Mouse (Mus musculus) stomach, postnatal 0 days (tissue): ENCODE measurements around the gene Ube2j2. TPM values are rescaled to one million over a fixed set of nuclear protein-coding genes. Genes with fewer than 3 reads are reported as not detected.

ENCODE experiments used
- ATAC-seq: fragments of 200-750 bp; cut with Nextera tagmentation; 2 replicates; pipeline ENCODE4 v1.8.0; 2017; ENCODE audit not compliant: low FRiP score, low TSS enrichment
- DNase-seq: peaks from one replicate; pipeline ENCODE4 v3.0.0-alpha.2; 2016; ENCODE audit warnings: low spot score
- H3K27ac ChIP-seq: fragments of 300-500 bp; sonication (generic); replicated peaks from 2 replicates; pipeline ENCODE4 v1.5.1; 2014; ENCODE audit warnings: mild to moderate bottlenecking, control low read depth
- H3K27me3 ChIP-seq: fragments of 300-500 bp; sonication (generic); 2 replicates; pipeline ENCODE4 v1.6.1; 2014; ENCODE audit warnings: low read length; ENCODE audit not compliant: control insufficient read depth, insufficient read depth
- H3K36me3 ChIP-seq: fragments of 300-500 bp; sonication (generic); 2 replicates; pipeline ENCODE4 v1.6.1; 2014; ENCODE audit warnings: low read length, mixed read lengths; ENCODE audit not compliant: control insufficient read depth, insufficient read depth
- H3K4me1 ChIP-seq: fragments of 300-500 bp; sonication (generic); replicated peaks from 2 replicates; pipeline ENCODE4 v1.6.1; 2014; ENCODE audit warnings: antibody characterized with exemption; ENCODE audit not compliant: control insufficient read depth, insufficient read depth
- H3K4me2 ChIP-seq: fragments of 300-500 bp; sonication (generic); replicated peaks from 2 replicates; pipeline ENCODE4 v1.6.1; 2014; ENCODE audit warnings: low read depth, mild to moderate bottlenecking, control low read depth, moderate library complexity
- H3K4me3 ChIP-seq: fragments of 300-500 bp; sonication (generic); 2 replicates; pipeline ENCODE4 v1.5.1; 2014; ENCODE audit warnings: low read depth, low read length, control low read depth
- H3K9ac ChIP-seq: fragments of 300-500 bp; sonication (generic); 2 replicates; pipeline ENCODE4 v1.6.1; 2014; ENCODE audit warnings: mild to moderate bottlenecking, low read length, control low read depth, mixed read lengths
- H3K9me3 ChIP-seq: fragments of 300-500 bp; sonication (generic); 2 replicates; pipeline ENCODE4 v1.6.1; 2016; ENCODE audit warnings: low read length; ENCODE audit not compliant: control insufficient read depth
- CTCF ChIP-seq: IDR thresholded peaks from 2 replicates; pipeline ENCODE4 v1.5.1; 2016; ENCODE audit warnings: antibody characterized with exemption, low read depth, mild to moderate bottlenecking, moderate library complexity
- EP300 ChIP-seq: optimal IDR thresholded peaks from 2 replicates; pipeline ENCODE3; 2016; ENCODE audit warnings: antibody characterized with exemption
- WGBS: fragments of 180-500 bp; shearing (Covaris S2); extraction: QIAGEN DNeasy Blood & Tissue Kit; methylation state at CpG from one replicate; pipeline ENCODE4 v1.1.7; 2014; 5-methylcytosine and 5-hydroxymethylcytosine counted together
- polyA plus RNA-seq: library from polyadenylated mRNA; unstranded; fragments of >200 nt; fragmentation: Nextera tagmentation; extraction: Ambion mirVana; gene quantifications from 2 replicates; pipeline ENCODE4 v1.2.1, GENCODE M21; 2015

The Ube2j2 gene
- polyA plus RNA-seq = 72.8 and 75.5 TPM in 2 replicates

DNA sequence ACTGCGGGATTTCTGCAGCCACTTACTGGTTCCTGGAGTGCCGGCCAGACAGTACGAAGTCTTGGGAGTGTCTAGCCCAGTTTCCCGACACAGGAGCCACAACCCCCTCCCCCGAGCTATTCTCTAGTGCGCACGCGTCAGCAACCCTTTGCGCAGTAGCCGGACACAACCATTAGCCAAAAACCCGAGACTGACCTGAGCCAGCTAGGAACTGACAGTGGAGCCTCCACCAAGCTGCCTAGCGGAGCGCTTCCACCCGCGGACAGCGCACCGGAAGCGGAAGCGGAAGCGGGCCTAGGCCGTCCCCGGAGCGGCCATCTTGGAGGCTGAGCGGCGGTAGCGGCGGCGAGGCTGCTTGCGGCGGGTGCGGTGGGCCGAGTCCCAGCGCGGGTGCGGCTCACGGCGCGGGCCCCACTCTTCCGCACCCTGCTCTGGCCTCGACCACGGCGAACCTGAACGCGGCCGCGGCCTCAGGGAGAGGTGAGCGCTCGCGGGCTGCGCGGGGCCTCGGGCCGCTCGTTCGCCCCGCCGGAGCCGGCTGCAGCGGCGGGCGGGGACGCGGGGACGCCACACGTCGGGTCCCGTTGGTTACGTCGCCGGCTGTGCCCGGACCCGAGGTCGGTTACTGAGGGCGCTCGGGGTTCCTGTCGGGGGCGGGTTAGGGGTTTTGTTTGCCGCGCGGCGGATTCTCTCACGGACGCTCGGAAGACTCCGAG is at the start of gene Ube2j2:
Gene Ube2j2, plus strand, starts transcription at position 298 of the 716 bp plus-strand sequence.
- Histone ChIP-seq H3K4me1 (peaks cover 6% of the 10 kb centered on the region; the same call in 1 of the 2 replicates), H3K4me3 (peak within 1 kb of the TSS; percentile 98), H3K4me2 (peak within 1 kb of the TSS; percentile 94), H3K36me3 (no peaks in the 10 kb centered on the region), H3K9me3 (no peaks in the 10 kb centered on the region), H3K27ac (peak within 1 kb of the TSS; percentile 93), H3K9ac (peak within 1 kb of the TSS; percentile 94), H3K27me3 (no peaks in the 10 kb centered on the region)
- ATAC-seq (peak; percentile 97), DNase-seq (peak; percentile 96)
- under 1% methylated on average over 70 of the region's 85 CpGs for WGBS
- no peak for TF ChIP-seq CTCF
- no peak for TF ChIP-seq EP300

DNA sequence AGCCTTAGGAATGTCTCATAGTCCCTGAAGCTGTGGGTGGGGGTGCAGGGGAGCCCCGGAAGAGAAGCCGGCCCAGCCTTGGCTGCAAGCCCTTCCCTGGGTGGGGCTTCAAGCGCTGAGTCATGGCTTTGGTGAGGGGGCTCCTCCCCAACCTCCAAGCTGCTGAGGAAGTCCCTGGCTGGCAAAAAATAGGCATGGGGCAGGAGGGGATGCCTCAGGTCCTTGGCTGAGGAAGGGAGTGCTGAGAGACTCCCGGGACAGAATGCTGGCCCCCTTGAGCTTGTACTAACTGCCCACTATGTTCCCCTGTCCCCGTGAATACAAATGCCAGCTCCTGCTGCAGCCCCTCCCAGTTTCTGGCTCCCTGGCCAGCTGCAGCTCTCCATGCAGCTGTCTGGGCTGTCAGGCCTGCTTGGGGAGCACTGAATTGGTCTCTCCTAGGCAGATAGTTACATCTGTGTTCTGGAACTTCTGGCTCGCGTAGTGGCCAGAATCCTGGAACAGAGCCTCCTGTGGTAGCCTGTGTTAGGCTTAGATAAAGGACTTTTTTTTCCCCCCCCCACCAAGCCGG is 49.2 kb upstream of the Ube2j2 start:
- H3K9me3 ChIP-seq = no peaks in the 10 kb centered on the region
- peaks cover under 1% of the 10 kb centered on the region; the same call in 1 of the 2 replicates for H3K36me3 ChIP-seq
- ATAC-seq (peak; percentile 42; the same call in 1 of the 2 replicates), DNase-seq (peak; percentile 74)
- H3K4me2 ChIP-seq = peak overlapping the region; percentile 97
- H3K4me3 ChIP-seq = peak overlapping the region; percentile 20; the same call in 1 of the 2 replicates
- 12% methylated on average over 8 of the region's 8 CpGs for WGBS
- no peak for TF ChIP-seq EP300
- TF ChIP-seq CTCF = peak; percentile 24; the same call in 1 of the 2 replicates
- peak overlapping the region; percentile 18 for H3K9ac ChIP-seq
- no peaks in the 10 kb centered on the region for H3K27me3 ChIP-seq
- peaks cover 10% of the 10 kb centered on the region for H3K4me1 ChIP-seq
- H3K27ac ChIP-seq = peak overlapping the region; percentile 86

DNA sequence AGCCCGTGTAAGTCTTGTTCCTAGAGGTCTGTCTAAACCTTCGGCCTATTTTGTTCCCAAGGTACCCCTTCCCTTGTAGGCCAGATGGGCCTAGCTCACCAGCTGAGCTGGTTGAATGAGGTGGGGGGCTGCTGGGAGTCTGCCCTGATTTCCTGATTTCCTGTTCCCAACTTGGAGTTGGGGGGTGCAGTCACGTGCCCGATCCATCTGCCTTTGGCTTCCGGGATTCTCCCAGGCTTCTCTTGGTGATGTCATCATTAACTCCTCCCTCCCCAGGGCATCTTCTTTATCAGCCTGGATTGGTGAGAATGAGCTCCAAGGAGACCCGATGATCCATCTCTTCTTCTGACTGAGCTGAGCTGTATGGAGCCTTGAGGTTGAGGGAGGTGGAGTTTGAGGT is 48.4 kb upstream of the Ube2j2 start:
- H3K9ac ChIP-seq = peak overlapping the region; percentile 18
- DNase-seq (peak; percentile 38), ATAC-seq (no peak)
- H3K4me1 ChIP-seq = peaks cover 10% of the 10 kb centered on the region
- no peak overlapping the region for H3K4me3 ChIP-seq
- 35% methylated on average over 6 of the region's 6 CpGs for WGBS
- peak overlapping the region; percentile 86 for H3K27ac ChIP-seq
- H3K4me2 ChIP-seq = peak overlapping the region; percentile 97
- H3K27me3 ChIP-seq = no peaks in the 10 kb centered on the region
- peaks cover 9% of the 10 kb centered on the region for H3K36me3 ChIP-seq
- H3K9me3 ChIP-seq = no peaks in the 10 kb centered on the region
- TF ChIP-seq EP300 (no peak), CTCF (no peak)

DNA sequence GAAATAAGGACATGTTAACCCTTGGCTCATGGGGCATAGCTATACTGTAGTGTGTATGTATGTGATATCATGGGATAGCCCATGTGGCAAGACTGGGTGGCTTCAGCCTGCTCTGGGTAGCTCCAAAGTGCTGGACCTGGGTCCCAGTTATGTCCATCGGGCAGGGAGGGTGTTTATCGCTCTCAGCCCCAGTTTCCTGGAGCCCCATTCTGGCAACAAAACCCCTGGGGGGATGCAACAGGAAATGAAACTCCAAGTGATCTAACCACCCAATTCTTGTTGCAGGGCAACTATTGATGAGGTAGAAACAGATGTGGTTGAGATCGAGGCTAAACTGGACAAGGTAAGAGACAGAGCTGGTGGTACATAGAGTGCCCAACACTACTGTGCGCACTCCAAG is 47.8 kb upstream of the Ube2j2 start:
- Histone ChIP-seq H3K4me1 (peaks cover 10% of the 10 kb centered on the region), H3K27ac (no peak overlapping the region), H3K9ac (no peak overlapping the region), H3K36me3 (peaks cover 11% of the 10 kb centered on the region), H3K4me2 (no peak overlapping the region), H3K9me3 (no peaks in the 10 kb centered on the region), H3K4me3 (no peak overlapping the region), H3K27me3 (no peaks in the 10 kb centered on the region)
- no peak for DNase-seq
- TF ChIP-seq EP300 (no peak), CTCF (no peak)
- ATAC-seq = no peak
- 95% methylated on average over 4 of the region's 4 CpGs for WGBS

DNA sequence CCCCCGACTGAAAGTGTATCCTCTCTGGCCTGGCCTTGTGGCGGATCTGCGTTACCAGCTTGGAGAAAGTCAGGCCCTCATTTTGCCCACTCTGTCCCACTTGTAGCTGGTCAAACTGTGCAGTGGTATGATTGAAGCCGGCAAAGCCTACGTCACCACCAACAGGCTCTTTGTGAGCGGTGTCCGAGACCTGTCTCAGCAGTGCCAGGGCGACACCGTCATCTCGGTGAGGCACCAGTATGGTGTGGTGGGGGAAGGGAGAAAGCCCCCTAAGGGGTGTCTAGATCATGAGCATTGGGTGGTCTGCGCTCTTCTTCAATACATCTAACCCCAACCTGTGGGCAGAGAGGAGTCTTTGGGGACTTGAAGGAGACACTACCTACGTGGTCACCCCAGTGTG is 47.2 kb upstream of the Ube2j2 start:
- TF ChIP-seq CTCF (no peak), EP300 (no peak)
- DNase-seq (no peak), ATAC-seq (no peak)
- WGBS = 99% methylated on average over 12 of the region's 12 CpGs
- Histone ChIP-seq H3K27me3 (no peaks in the 10 kb centered on the region), H3K27ac (no peak overlapping the region), H3K4me3 (no peak overlapping the region), H3K9me3 (no peaks in the 10 kb centered on the region), H3K4me1 (peaks cover 10% of the 10 kb centered on the region), H3K4me2 (no peak overlapping the region), H3K9ac (no peak overlapping the region), H3K36me3 (peaks cover 11% of the 10 kb centered on the region)

DNA sequence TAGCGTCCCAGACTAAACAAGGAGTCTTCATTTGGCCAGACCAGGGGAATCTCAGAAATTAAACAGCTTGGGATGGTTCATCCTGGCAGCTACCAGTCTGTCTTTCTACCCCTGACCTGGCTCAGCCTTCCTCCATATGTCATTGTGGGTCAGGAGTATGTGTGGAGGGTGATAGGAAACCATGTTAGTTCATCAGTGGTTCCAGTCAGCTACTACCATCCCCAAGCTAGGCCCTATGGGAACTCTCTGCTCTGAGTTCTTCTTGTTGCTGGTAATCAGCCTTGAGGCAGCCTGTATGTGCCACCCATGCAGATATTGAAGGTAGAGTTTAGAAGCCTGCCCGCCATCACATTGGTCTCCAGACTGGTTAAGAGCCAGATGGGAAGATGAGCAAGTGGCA is 45.3 kb upstream of the Ube2j2 start:
- H3K9me3 ChIP-seq = no peaks in the 10 kb centered on the region
- H3K4me2 ChIP-seq = no peak overlapping the region
- H3K27me3 ChIP-seq = no peaks in the 10 kb centered on the region
- DNase-seq (no peak), ATAC-seq (no peak)
- 94% methylated on average over 2 of the region's 2 CpGs for WGBS
- no peak overlapping the region for H3K9ac ChIP-seq
- H3K4me3 ChIP-seq = no peak overlapping the region
- TF ChIP-seq EP300 (no peak), CTCF (no peak)
- H3K4me1 ChIP-seq = peaks cover 10% of the 10 kb centered on the region
- peaks cover 15% of the 10 kb centered on the region for H3K36me3 ChIP-seq
- H3K27ac ChIP-seq = no peak overlapping the region
